Mouse (Mus musculus) neural tube, embryonic 11.5 days (tissue): Measurements from ENCODE around the gene Irf1. TPM values are rescaled to one million over a fixed set of nuclear protein-coding genes. Genes with fewer than 3 reads are reported as not detected.

Experiments
- ATAC-seq: fragments of 200-750 bp; cut with Nextera tagmentation; 2 replicates; pipeline ENCODE4 v1.8.0; 2017; ENCODE audit warnings: moderate number of reproducible peaks, mild to moderate bottlenecking, moderate TSS enrichment, moderate library complexity; ENCODE audit not compliant: insufficient read depth, low FRiP score, low TSS enrichment
- DNase-seq: peaks from one replicate; pipeline ENCODE4 v3.0.0-alpha.2; 2015; ENCODE audit warnings: low spot score
- H3K27ac ChIP-seq: fragments of 300-500 bp; sonication (generic); 2 replicates; pipeline ENCODE4 v1.5.1; 2014; ENCODE audit warnings: low read depth, mild to moderate bottlenecking, low read length
- H3K27me3 ChIP-seq: fragments of 300-500 bp; sonication (generic); 2 replicates; pipeline ENCODE4 v1.6.1; 2014; ENCODE audit warnings: mild to moderate bottlenecking, low read length, mixed read lengths; ENCODE audit not compliant: control insufficient read depth, insufficient read depth
- H3K36me3 ChIP-seq: fragments of 300-500 bp; sonication (generic); 2 replicates; pipeline ENCODE4 v1.6.1; 2014; ENCODE audit warnings: mild to moderate bottlenecking, low read length, moderate library complexity, mixed read lengths; ENCODE audit not compliant: control insufficient read depth, insufficient read depth
- H3K4me1 ChIP-seq: fragments of 300-500 bp; sonication (generic); 2 replicates; pipeline ENCODE4 v1.6.1; 2014; ENCODE audit warnings: low read length, mixed read lengths; ENCODE audit not compliant: control insufficient read depth, insufficient read depth
- H3K4me2 ChIP-seq: fragments of 300-500 bp; sonication (generic); 2 replicates; pipeline ENCODE4 v1.6.1; 2014; ENCODE audit warnings: low read depth, mild to moderate bottlenecking, moderate library complexity
- H3K4me3 ChIP-seq: fragments of 300-500 bp; sonication (generic); 2 replicates; pipeline ENCODE4 v1.5.1; 2014; ENCODE audit warnings: low read depth, low read length
- H3K9ac ChIP-seq: fragments of 300-500 bp; sonication (generic); 2 replicates; pipeline ENCODE4 v1.6.1; 2014; ENCODE audit warnings: mild to moderate bottlenecking, low read length
- H3K9me3 ChIP-seq: fragments of 300-500 bp; sonication (generic); 2 replicates; pipeline ENCODE4 v1.6.1; 2016; ENCODE audit warnings: low read length; ENCODE audit not compliant: control insufficient read depth
- WGBS: fragments of 180-500 bp; shearing (Covaris S2); extraction: QIAGEN DNeasy Blood & Tissue Kit; methylation state at CpG from one replicate; pipeline ENCODE4 v1.1.7; 2014; 5-methylcytosine and 5-hydroxymethylcytosine counted together
- polyA plus RNA-seq: library from polyadenylated mRNA; unstranded; fragments of >200 nt; fragmentation: Nextera tagmentation; extraction: Ambion mirVana; gene quantifications from 2 replicates; pipeline ENCODE4 v1.2.1, GENCODE M21; 2014

Irf1 gene
- polyA plus RNA-seq, 1 experiment from 2014 or later, result 4.0 TPM

GRCm38 (mm10) chr11:53736771-53737572, 32.8 kb upstream of the Irf1 start:
- Histone ChIP-seq H3K4me1 (no peaks in the 10 kb centered on the region), H3K4me3 (no peak overlapping the region), H3K27me3 (no peaks in the 10 kb centered on the region), H3K9me3 (no peaks in the 10 kb centered on the region), H3K36me3 (no peaks in the 10 kb centered on the region), H3K27ac (no peak overlapping the region), H3K9ac (no peak overlapping the region), H3K4me2 (no peak overlapping the region)
- 49% methylated on average over 14 of the region's 14 CpGs for WGBS
- ATAC-seq, result no peak
- DNase-seq, result peak; percentile 76

DNA sequence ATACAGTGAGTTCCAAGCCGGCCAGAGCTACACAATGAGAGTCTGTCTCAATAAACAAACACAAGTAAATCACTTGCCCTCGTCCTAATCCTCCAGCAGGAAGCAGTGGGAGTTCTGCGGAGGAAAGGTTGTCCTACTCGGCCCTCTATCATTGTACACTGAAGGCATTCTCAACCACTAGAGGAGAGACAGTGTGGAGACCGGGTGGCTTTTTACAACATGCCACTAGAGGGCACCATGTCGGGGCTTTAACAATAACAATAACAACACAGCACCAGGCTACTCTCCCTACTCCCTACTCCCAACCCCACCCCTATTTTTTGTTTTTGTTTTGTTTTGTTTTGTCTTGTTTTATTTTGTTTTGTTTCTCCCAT, 32.3 kb upstream of the Irf1 start:
- H3K4me1 ChIP-seq, result no peaks in the 10 kb centered on the region
- 43% methylated on average over 6 of the region's 6 CpGs for WGBS
- DNase-seq (peak; percentile 23), ATAC-seq (no peak)
- H3K9ac ChIP-seq, result no peak overlapping the region
- H3K27ac ChIP-seq, result no peak overlapping the region
- no peaks in the 10 kb centered on the region for H3K36me3 ChIP-seq
- H3K27me3 ChIP-seq, result no peaks in the 10 kb centered on the region
- H3K4me3 ChIP-seq, result no peak overlapping the region
- H3K9me3 ChIP-seq, result no peaks in the 10 kb centered on the region
- H3K4me2 ChIP-seq, result no peak overlapping the region

DNA sequence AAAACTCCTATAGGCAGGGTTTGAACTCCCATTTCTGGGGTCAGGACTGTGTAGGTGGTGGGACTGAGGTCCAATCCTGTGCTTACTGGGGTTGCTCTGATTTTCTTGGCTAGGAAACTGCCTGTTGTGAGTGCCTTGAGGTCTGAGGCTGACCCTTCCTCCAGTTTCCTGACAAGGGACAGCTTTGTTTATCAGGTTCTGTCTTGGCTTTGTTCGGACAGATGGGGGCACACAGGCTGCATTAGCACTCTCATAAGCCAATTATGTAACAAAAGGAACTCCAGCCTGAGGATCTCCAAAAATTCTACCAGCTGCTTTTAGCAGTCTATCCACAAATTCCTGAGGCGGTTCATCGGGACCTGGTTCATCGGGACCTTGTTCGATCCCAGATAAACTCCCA, 27.5 kb upstream of the Irf1 start:
- Histone ChIP-seq H3K4me1 (no peaks in the 10 kb centered on the region), H3K36me3 (no peaks in the 10 kb centered on the region), H3K4me2 (no peak overlapping the region), H3K9ac (no peak overlapping the region), H3K27ac (no peak overlapping the region), H3K9me3 (no peaks in the 10 kb centered on the region), H3K4me3 (no peak overlapping the region), H3K27me3 (no peaks in the 10 kb centered on the region)
- DNase-seq (no peak), ATAC-seq (no peak)
- 43% methylated on average over 5 of the region's 5 CpGs for WGBS

DNA sequence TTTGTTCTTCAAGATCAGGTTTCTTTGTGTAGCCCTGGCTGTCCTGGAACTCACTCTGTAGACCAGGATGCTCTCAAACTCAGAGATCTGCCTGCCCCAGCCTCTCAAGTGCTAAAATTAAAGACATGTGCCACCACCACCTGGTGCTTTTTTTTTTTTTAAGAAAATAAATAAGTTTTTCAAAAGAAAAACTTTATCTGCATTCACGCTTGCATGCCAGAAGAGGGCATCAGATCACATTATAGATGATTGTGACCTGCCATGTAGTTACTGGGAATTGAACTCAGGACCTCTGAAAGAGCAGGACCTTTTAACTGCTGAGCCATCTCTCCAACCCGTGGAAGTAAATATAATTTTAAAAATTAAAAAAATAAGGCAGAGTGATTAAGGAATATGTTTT, 24.6 kb upstream of the Irf1 start:
- Histone ChIP-seq H3K4me1 (no peaks in the 10 kb centered on the region), H3K9me3 (no peaks in the 10 kb centered on the region), H3K4me3 (no peak overlapping the region), H3K36me3 (no peaks in the 10 kb centered on the region), H3K27ac (no peak overlapping the region), H3K4me2 (no peak overlapping the region), H3K9ac (no peak overlapping the region), H3K27me3 (no peaks in the 10 kb centered on the region)
- DNase-seq (no peak), ATAC-seq (no peak)
- 91% methylated on average over 2 of the region's 2 CpGs for WGBS

GRCm38 (mm10) chr11:53747985-53748384, 21.8 kb upstream of the Irf1 start:
- WGBS, result 91% methylated on average over 9 of the region's 9 CpGs
- Histone ChIP-seq H3K9ac (no peak overlapping the region), H3K27me3 (no peaks in the 10 kb centered on the region), H3K4me2 (no peak overlapping the region), H3K4me1 (no peaks in the 10 kb centered on the region), H3K9me3 (no peaks in the 10 kb centered on the region), H3K4me3 (no peak overlapping the region), H3K27ac (no peak overlapping the region), H3K36me3 (no peaks in the 10 kb centered on the region)
- DNase-seq, result no peak
- no peak for ATAC-seq

GRCm38 (mm10) chr11:53748614-53749013, 21.2 kb upstream of the Irf1 start:
- DNase-seq, result no peak
- Histone ChIP-seq H3K4me1 (no peaks in the 10 kb centered on the region), H3K4me3 (no peak overlapping the region), H3K9me3 (no peaks in the 10 kb centered on the region), H3K9ac (no peak overlapping the region), H3K36me3 (no peaks in the 10 kb centered on the region), H3K4me2 (no peak overlapping the region), H3K27ac (no peak overlapping the region), H3K27me3 (no peaks in the 10 kb centered on the region)
- no peak for ATAC-seq
- 94% methylated on average over 6 of the region's 6 CpGs for WGBS

DNA sequence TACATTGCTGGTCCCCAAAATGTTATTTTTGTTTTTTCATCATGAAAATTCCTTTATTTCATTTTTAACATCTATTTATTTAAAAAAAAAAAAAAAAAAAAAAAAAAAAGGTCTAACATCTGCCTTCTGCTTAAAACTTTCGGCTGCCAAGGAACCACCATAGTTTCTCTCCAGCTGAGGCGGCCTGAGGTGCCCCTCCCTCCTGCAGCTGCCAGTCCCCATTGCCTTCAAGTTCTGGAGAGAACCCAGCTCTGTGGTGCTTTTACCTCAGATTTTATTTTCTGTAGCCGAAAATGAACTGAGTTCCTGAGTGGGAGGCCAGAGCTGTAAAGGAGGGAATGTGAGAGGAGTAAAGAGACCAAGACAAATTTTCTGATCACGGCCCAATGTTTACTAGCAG, 20.5 kb upstream of the Irf1 start:
- Histone ChIP-seq H3K36me3 (no peaks in the 10 kb centered on the region), H3K27me3 (no peaks in the 10 kb centered on the region), H3K4me3 (no peak overlapping the region), H3K9ac (no peak overlapping the region), H3K4me2 (no peak overlapping the region), H3K9me3 (no peaks in the 10 kb centered on the region), H3K27ac (no peak overlapping the region), H3K4me1 (no peaks in the 10 kb centered on the region)
- 76% methylated on average over 4 of the region's 4 CpGs for WGBS
- DNase-seq (no peak), ATAC-seq (no peak)

DNA sequence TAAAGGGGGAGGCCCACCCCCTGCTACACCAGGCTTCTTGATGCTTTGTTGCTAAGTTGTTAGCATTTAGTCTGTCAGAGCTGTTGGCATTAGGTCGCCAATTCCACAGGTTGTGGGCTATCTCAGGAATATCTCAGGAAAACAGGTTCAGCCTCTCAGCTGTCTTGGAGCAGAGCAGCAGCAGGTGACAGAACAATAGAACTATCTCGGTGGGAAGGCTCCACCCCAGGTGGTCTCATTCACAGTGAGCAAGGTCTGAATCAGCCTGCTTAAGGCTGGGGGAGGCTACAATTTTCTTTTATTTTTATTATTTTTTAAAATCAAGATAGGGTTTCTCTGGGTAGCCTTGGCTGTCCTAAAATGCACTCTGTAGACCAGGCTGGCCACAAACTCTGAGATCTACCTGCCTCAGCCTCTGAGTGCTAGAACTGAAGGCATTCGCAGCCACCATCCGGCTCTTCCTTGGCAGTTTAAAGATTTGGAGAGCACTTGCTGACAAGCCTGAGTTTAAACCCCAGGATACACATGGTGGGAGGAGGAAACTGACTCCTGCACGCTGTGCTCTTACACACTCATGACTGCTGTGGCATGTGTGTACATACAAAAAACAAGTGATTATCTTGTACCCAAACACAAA, 20.0 kb upstream of the Irf1 start:
- Histone ChIP-seq H3K9ac (no peak overlapping the region), H3K4me3 (no peak overlapping the region), H3K27ac (no peak overlapping the region), H3K4me2 (no peak overlapping the region), H3K36me3 (no peaks in the 10 kb centered on the region), H3K9me3 (no peaks in the 10 kb centered on the region), H3K27me3 (no peaks in the 10 kb centered on the region), H3K4me1 (no peaks in the 10 kb centered on the region)
- WGBS, result 54% methylated on average over 5 of the region's 5 CpGs
- DNase-seq, result no peak
- no peak for ATAC-seq

- Histone ChIP-seq H3K27ac (no peak overlapping the region), H3K27me3 (0 out of 2 replicates have a peak, but pooled peaks cover 6% of the 10 kb centered on the region), H3K4me2 (no peak overlapping the region), H3K9me3 (no peaks in the 10 kb centered on the region), H3K4me3 (no peak overlapping the region), H3K9ac (no peak overlapping the region), H3K4me1 (no peaks in the 10 kb centered on the region; the same call in 1 of the 2 replicates), H3K36me3 (no peaks in the 10 kb centered on the region)
- no peak for ATAC-seq
- DNase-seq, result no peak
- 80% methylated on average over 12 of the region's 12 CpGs for WGBS
Measured at GRCm38 (mm10) chr11:53755011-53755595, 14.7 kb upstream of the Irf1 start.
